In the genomic region with DNA sequence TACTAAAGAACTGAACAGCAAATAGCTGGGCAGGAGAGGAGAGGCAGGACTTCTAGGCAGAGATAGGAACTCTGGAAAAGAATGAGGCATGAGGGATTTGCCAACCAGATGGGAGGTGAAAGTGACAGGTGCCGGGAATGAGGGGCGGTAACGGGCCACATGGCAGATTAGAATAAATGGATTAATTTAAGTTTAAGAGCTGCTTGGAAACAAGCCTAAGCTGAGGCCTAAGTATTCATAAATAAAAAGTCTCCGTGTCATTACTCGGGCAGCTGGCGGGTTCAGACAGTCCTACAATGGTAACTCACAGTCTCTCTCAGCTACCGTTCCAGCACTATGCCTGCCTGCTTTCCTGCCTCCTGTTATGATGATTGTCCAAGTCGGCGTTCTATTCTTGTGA, we compare ENCODE assay signal across 31 mouse cellular contexts. TPM values are rescaled to one million over a fixed set of nuclear protein-coding genes. Genes with fewer than 3 reads are reported as not detected.
"Had no signal": no experiment of that assay in that cellular context is flagged by ENCODE, and none has a peak within 500 bp of the region (broad histone marks: within the 10 kb centered on the region; RNA-seq: fewer than 3 reads in every experiment).

No protein-coding gene starts in this region.

- H3K27me3 ChIP-seq: kidney, embryonic 15.5 days; liver, embryonic 13.5 days; neural tube, embryonic 13.5 days; stomach, embryonic 15.5 days had no signal

- H3K4me1 ChIP-seq: kidney, embryonic 15.5 days; liver, embryonic 13.5 days; neural tube, embryonic 13.5 days; stomach, embryonic 15.5 days had no signal

- H3K9ac ChIP-seq: kidney, embryonic 15.5 days; liver, embryonic 13.5 days; neural tube, embryonic 13.5 days; stomach, embryonic 15.5 days had no signal

- H3K36me3 ChIP-seq: kidney, embryonic 15.5 days; liver, embryonic 13.5 days; neural tube, embryonic 13.5 days; stomach, embryonic 15.5 days had no signal

- H3K27ac ChIP-seq: kidney, embryonic 15.5 days; left cerebral cortex, adult 2 months; liver, embryonic 13.5 days; neural tube, embryonic 13.5 days; stomach, embryonic 15.5 days had no signal

- H3K4me2 ChIP-seq: kidney, embryonic 15.5 days; liver, embryonic 13.5 days; midbrain, embryonic 11.5 days; neural tube, embryonic 13.5 days; stomach, embryonic 15.5 days had no signal

- DNase-seq: kidney, adult 11 months; kidney, adult 8-10 months; kidney, postnatal 10 days; kidney, postnatal 36 days; liver, embryonic 13.5 days; lung, adult 2 months; lung, postnatal 14 days; lung, postnatal 4 days; midbrain, embryonic 14.5 days; right cerebral cortex, postnatal 25 days; spleen, adult 18-20 months; thymus, postnatal 36 days had no signal

- H3K4me3 ChIP-seq: kidney, embryonic 15.5 days; left cerebral cortex, adult 2 months; liver, embryonic 13.5 days; myocyte; neural tube, embryonic 13.5 days; stomach, embryonic 15.5 days had no signal

- H3K9me3 ChIP-seq: kidney, embryonic 15.5 days; liver, embryonic 13.5 days; neural tube, embryonic 13.5 days; stomach, embryonic 15.5 days had no signal

RNA-seq across cellular contexts. Expression of gene Prss48, which starts 47.0 kb away (rescaled TPM):
- total RNA-seq: layer of hippocampus, adult 18-20 months; layer of hippocampus, postnatal 36 days; left cerebral cortex, adult 2 months; left cerebral cortex, postnatal 10 days; left cerebral cortex, postnatal 36 days; liver, adult 2 months; megakaryocyte progenitor cell, adult 5-6 weeks; megakaryocyte-erythroid progenitor cell, adult 5-6 weeks; monocyte, adult 5-6 weeks; neutrophil, adult 5-6 weeks had no signal
- polyA plus RNA-seq: limb, embryonic 14.5 days; liver, adult 2 months; liver, embryonic 13.5 days; liver, embryonic 16.5 days; lung, adult 2 months; midbrain, embryonic 11.5 days; midbrain, embryonic 14.5 days; myocyte; neural tube, embryonic 13.5 days; stomach, embryonic 15.5 days; thymus, postnatal 0 days; urinary bladder, adult 2 months had no signal
